Mouse (Mus musculus): ENCODE results near the gene Vps45. TPM values are rescaled to one million over a fixed set of nuclear protein-coding genes. Genes with fewer than 3 reads are reported as not detected.

The Vps45 gene
- polyA plus RNA-seq, 1 experiment from 2014 or later = 31.7 TPM

GRCm38 (mm10) chr3:96036796-96037195 lies 21.5 kb downstream of the Vps45 start:
- 83% methylated on average over 6 of the region's 6 CpGs for WGBS
- ATAC-seq (ENCODE audit: insufficient read depth, low FRiP score) = no peak
- Histone ChIP-seq H3K4me1 (ENCODE audit: control insufficient read depth, insufficient read depth, low read length) (no peaks in the 10 kb centered on the region), H3K9ac (ENCODE audit: low read length) (no peak overlapping the region), H3K27ac (ENCODE audit: low read length) (no peak overlapping the region), H3K27me3 (ENCODE audit: control insufficient read depth, insufficient read depth, low read length) (no peaks in the 10 kb centered on the region), H3K36me3 (ENCODE audit: control insufficient read depth, insufficient read depth, low read length) (no peaks in the 10 kb centered on the region), H3K9me3 (replicated peaks; ENCODE audit: control insufficient read depth, low read length) (no peaks in the 10 kb centered on the region), H3K4me3 (replicated peaks; ENCODE audit: low read length) (no peak overlapping the region), H3K4me2 (ENCODE audit: low read depth, low read length) (no peak overlapping the region)

DNA sequence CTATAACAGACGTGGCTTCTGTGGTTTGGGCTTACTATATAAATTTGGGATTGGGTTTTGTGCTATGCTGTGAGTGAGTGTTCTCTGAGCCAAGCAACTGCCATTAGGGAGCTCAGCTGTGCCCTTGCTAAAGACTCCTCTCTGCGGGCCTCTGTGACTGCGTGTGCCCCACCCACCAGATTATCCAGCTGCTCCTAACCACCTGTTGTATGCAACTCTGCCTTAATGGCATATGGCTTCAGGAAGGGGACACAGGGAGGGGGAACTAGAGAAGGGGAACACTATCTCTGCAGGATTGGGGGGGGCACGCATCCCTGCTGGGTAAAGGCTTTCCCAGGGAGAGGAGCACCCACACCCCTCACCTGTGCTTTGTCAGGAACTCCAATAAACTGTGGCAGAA lies 25.2 kb downstream of the Vps45 start:
- Histone ChIP-seq H3K27ac (ENCODE audit: low read length) (no peak overlapping the region), H3K9me3 (replicated peaks; ENCODE audit: control insufficient read depth, low read length) (no peaks in the 10 kb centered on the region), H3K9ac (ENCODE audit: low read length) (no peak overlapping the region), H3K4me2 (ENCODE audit: low read depth, low read length) (no peak overlapping the region), H3K4me1 (ENCODE audit: control insufficient read depth, insufficient read depth, low read length) (no peaks in the 10 kb centered on the region), H3K27me3 (ENCODE audit: control insufficient read depth, insufficient read depth, low read length) (no peaks in the 10 kb centered on the region), H3K36me3 (ENCODE audit: control insufficient read depth, insufficient read depth, low read length) (no peaks in the 10 kb centered on the region), H3K4me3 (replicated peaks; ENCODE audit: low read length) (no peak overlapping the region)
- ATAC-seq (ENCODE audit: insufficient read depth, low FRiP score) = no peak
- WGBS = 80% methylated on average over 4 of the region's 4 CpGs

- Histone ChIP-seq H3K4me3 (replicated peaks; ENCODE audit: low read length) (no peak overlapping the region), H3K36me3 (ENCODE audit: control insufficient read depth, insufficient read depth, low read length) (no peaks in the 10 kb centered on the region), H3K4me2 (ENCODE audit: low read depth, low read length) (no peak overlapping the region), H3K9me3 (replicated peaks; ENCODE audit: control insufficient read depth, low read length) (no peaks in the 10 kb centered on the region), H3K4me1 (ENCODE audit: control insufficient read depth, insufficient read depth, low read length) (no peaks in the 10 kb centered on the region), H3K27ac (ENCODE audit: low read length) (no peak overlapping the region), H3K9ac (ENCODE audit: low read length) (no peak overlapping the region), H3K27me3 (ENCODE audit: control insufficient read depth, insufficient read depth, low read length) (no peaks in the 10 kb centered on the region)
- 81% methylated on average over 6 of the region's 6 CpGs for WGBS
- ATAC-seq (ENCODE audit: insufficient read depth, low FRiP score) = no peak
Observed at GRCm38 (mm10) chr3:96032652-96033017, 25.6 kb downstream of the Vps45 start.

GRCm38 (mm10) chr3:96031991-96032651 lies 26.1 kb downstream of the Vps45 start:
- no peak for ATAC-seq (ENCODE audit: insufficient read depth, low FRiP score)
- WGBS = 79% methylated on average over 6 of the region's 6 CpGs

DNA sequence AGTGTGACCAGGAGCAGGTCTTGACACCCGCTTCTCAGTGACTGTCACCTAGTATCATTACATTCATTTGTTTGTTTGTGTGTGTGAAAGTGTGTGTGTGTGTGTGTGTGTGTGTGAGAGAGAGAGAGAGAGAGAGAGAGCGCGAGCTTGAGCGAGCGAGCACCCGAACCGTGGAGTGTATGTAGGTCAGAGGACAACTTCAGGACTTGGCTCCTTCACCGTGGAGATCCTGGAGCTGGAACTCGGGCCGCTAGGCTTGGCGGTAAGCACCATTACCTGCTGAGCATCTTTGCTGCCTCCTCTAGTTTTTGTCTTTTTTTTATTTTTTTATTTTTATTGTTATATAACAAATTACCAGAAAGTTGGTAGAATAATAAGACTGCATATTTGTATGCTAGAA lies 28.5 kb downstream of the Vps45 start:
- H3K4me2 ChIP-seq (ENCODE audit: low read depth, low read length) = no peak overlapping the region
- no peaks in the 10 kb centered on the region for H3K9me3 ChIP-seq (replicated peaks; ENCODE audit: control insufficient read depth, low read length)
- no peak overlapping the region for H3K4me3 ChIP-seq (replicated peaks; ENCODE audit: low read length)
- no peaks in the 10 kb centered on the region for H3K27me3 ChIP-seq (ENCODE audit: control insufficient read depth, insufficient read depth, low read length)
- WGBS = 94% methylated on average over 11 of the region's 11 CpGs
- ATAC-seq (ENCODE audit: insufficient read depth, low FRiP score) = no peak
- no peaks in the 10 kb centered on the region for H3K36me3 ChIP-seq (ENCODE audit: control insufficient read depth, insufficient read depth, low read length)
- no peak overlapping the region for H3K9ac ChIP-seq (ENCODE audit: low read length)
- no peaks in the 10 kb centered on the region for H3K4me1 ChIP-seq (ENCODE audit: control insufficient read depth, insufficient read depth, low read length)
- no peak overlapping the region for H3K27ac ChIP-seq (ENCODE audit: low read length)

More at GRCm38 (mm10) chr3:96031991-96032651, 26.1 kb downstream of the Vps45 start:
- H3K27me3 ChIP-seq (ENCODE audit: control insufficient read depth, insufficient read depth, low read length) = no peaks in the 10 kb centered on the region
- H3K27ac ChIP-seq (ENCODE audit: low read length) = no peak overlapping the region
- no peaks in the 10 kb centered on the region for H3K9me3 ChIP-seq (replicated peaks; ENCODE audit: control insufficient read depth, low read length)
- H3K36me3 ChIP-seq (ENCODE audit: control insufficient read depth, insufficient read depth, low read length) = no peaks in the 10 kb centered on the region
- no peak overlapping the region for H3K4me3 ChIP-seq (replicated peaks; ENCODE audit: low read length)
- H3K4me1 ChIP-seq (ENCODE audit: control insufficient read depth, insufficient read depth, low read length) = no peaks in the 10 kb centered on the region
- no peak overlapping the region for H3K9ac ChIP-seq (ENCODE audit: low read length)
- no peak overlapping the region for H3K4me2 ChIP-seq (ENCODE audit: low read depth, low read length)

DNA sequence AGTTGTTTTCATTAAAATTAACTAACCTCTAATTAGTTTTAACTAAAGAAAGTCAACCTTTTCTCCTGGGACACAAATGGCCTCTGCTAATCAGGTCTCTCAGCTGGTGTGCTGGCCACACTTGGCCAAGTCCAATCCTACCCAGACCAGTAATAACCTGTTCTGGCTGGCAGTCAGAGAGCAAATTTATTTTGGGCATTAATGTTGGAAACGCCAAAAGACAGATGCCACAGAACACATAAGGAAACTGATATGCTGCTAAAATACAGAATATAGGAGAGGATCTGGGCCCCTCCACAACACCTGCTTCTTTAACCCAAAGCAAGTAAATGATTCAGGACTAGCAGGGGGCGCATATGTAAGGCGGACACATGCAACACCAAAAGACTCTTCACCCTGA lies 28.9 kb downstream of the Vps45 start:
- Histone ChIP-seq H3K4me2 (ENCODE audit: low read depth, low read length) (no peak overlapping the region), H3K9ac (ENCODE audit: low read length) (no peak overlapping the region), H3K4me3 (replicated peaks; ENCODE audit: low read length) (no peak overlapping the region), H3K4me1 (ENCODE audit: control insufficient read depth, insufficient read depth, low read length) (no peaks in the 10 kb centered on the region), H3K9me3 (replicated peaks; ENCODE audit: control insufficient read depth, low read length) (no peaks in the 10 kb centered on the region), H3K27ac (ENCODE audit: low read length) (no peak overlapping the region), H3K36me3 (ENCODE audit: control insufficient read depth, insufficient read depth, low read length) (no peaks in the 10 kb centered on the region), H3K27me3 (ENCODE audit: control insufficient read depth, insufficient read depth, low read length) (no peaks in the 10 kb centered on the region)
- no peak for ATAC-seq (ENCODE audit: insufficient read depth, low FRiP score)
- WGBS = 87% methylated on average over 3 of the region's 3 CpGs

GRCm38 (mm10) chr3:96027875-96028274 lies 30.4 kb downstream of the Vps45 start:
- Histone ChIP-seq H3K9ac (ENCODE audit: low read length) (no peak overlapping the region), H3K9me3 (replicated peaks; ENCODE audit: control insufficient read depth, low read length) (no peaks in the 10 kb centered on the region), H3K4me2 (ENCODE audit: low read depth, low read length) (no peak overlapping the region), H3K27ac (ENCODE audit: low read length) (no peak overlapping the region), H3K36me3 (ENCODE audit: control insufficient read depth, insufficient read depth, low read length) (no peaks in the 10 kb centered on the region), H3K4me3 (replicated peaks; ENCODE audit: low read length) (no peak overlapping the region), H3K27me3 (ENCODE audit: control insufficient read depth, insufficient read depth, low read length) (no peaks in the 10 kb centered on the region), H3K4me1 (ENCODE audit: control insufficient read depth, insufficient read depth, low read length) (no peaks in the 10 kb centered on the region)
- ATAC-seq (ENCODE audit: insufficient read depth, low FRiP score) = no peak
- WGBS = 71% methylated on average over 1 of the region's 1 CpGs

GRCm38 (mm10) chr3:96027145-96027544 lies 31.1 kb downstream of the Vps45 start:
- Histone ChIP-seq H3K4me2 (ENCODE audit: low read depth, low read length) (no peak overlapping the region), H3K27ac (ENCODE audit: low read length) (no peak overlapping the region), H3K36me3 (ENCODE audit: control insufficient read depth, insufficient read depth, low read length) (no peaks in the 10 kb centered on the region), H3K4me3 (replicated peaks; ENCODE audit: low read length) (no peak overlapping the region), H3K4me1 (ENCODE audit: control insufficient read depth, insufficient read depth, low read length) (no peaks in the 10 kb centered on the region), H3K27me3 (ENCODE audit: control insufficient read depth, insufficient read depth, low read length) (no peaks in the 10 kb centered on the region), H3K9ac (ENCODE audit: low read length) (no peak overlapping the region), H3K9me3 (replicated peaks; ENCODE audit: control insufficient read depth, low read length) (no peaks in the 10 kb centered on the region)
- ATAC-seq (ENCODE audit: insufficient read depth, low FRiP score) = no peak
- WGBS = 75% methylated on average over 1 of the region's 1 CpGs

GRCm38 (mm10) chr3:96021421-96022128 lies 36.7 kb downstream of the Vps45 start:
- Histone ChIP-seq H3K27me3 (ENCODE audit: control insufficient read depth, insufficient read depth, low read length) (no peaks in the 10 kb centered on the region), H3K4me1 (ENCODE audit: control insufficient read depth, insufficient read depth, low read length) (no peaks in the 10 kb centered on the region), H3K4me3 (replicated peaks; ENCODE audit: low read length) (no peak overlapping the region), H3K4me2 (ENCODE audit: low read depth, low read length) (no peak overlapping the region), H3K36me3 (ENCODE audit: control insufficient read depth, insufficient read depth, low read length) (no peaks in the 10 kb centered on the region), H3K9ac (ENCODE audit: low read length) (no peak overlapping the region), H3K27ac (ENCODE audit: low read length) (no peak overlapping the region), H3K9me3 (replicated peaks; ENCODE audit: control insufficient read depth, low read length) (no peaks in the 10 kb centered on the region)
- no peak for ATAC-seq (ENCODE audit: insufficient read depth, low FRiP score)
- 68% methylated on average over 5 of the region's 5 CpGs for WGBS

Data from stomach, embryonic 16.5 days (tissue).